Mouse (Mus musculus): Measurements from ENCODE around the gene Sptbn4. TPM values are rescaled to one million over a fixed set of nuclear protein-coding genes. Genes with fewer than 3 reads are reported as not detected.

Gene Sptbn4
- polyA plus RNA-seq, 2 experiments, result 0.06 TPM

DNA sequence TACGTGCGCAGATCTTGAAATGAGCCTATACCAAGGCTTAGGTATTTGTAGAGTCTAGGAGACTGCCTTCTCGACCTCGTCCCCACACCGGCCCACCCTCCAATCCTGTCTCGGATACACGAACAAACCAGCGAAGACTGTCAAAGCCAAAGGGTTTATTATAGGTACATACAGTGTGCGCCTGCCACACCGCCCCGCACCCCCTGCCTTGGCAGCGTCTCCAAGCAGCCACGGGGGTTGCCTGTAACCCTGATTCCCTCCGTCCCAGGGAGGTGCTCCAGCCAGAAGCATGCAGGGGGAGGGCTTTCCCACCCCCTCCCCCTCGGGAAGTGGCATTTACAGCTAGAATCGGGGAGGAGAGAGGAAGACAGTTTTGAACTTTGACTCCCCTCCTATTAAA, 91.2 kb downstream of the Sptbn4 start:
- H3K4me1 ChIP-seq (replicated peaks; ENCODE audit: control insufficient read depth in 2 of 2, insufficient read depth in 2 of 2, low read length in 1 of 2), result peaks cover 15 to 43% of the 10 kb centered on the region in 2 experiments
- no peak overlapping the region for H3K27ac ChIP-seq
- H3K36me3 ChIP-seq (replicated peaks; ENCODE audit: control insufficient read depth, insufficient read depth, low read depth), result no peaks in the 10 kb centered on the region
- no peaks in the 10 kb centered on the region for H3K9me3 ChIP-seq (ENCODE audit: control insufficient read depth, low read length)
- no peak for TF ChIP-seq CTCF (IDR thresholded peaks at IDR 0.05; ENCODE audit: low read depth)
- TF ChIP-seq EP300 (IDR thresholded peaks at IDR 0.05; ENCODE audit: low read depth), result no peak
- peak overlapping the region; percentile 85 to 93 for H3K4me3 ChIP-seq (ENCODE audit: insufficient read depth in 1 of 2, low read depth in 2 of 2, low read length in 2 of 2)
- H3K9ac ChIP-seq (replicated peaks), result peak overlapping the region; percentile 49
- H3K4me2 ChIP-seq (ENCODE audit: low read depth), result peak overlapping the region; percentile 71
- peak; percentile 27 for ATAC-seq (ENCODE audit: insufficient read depth)
- no peaks in the 10 kb centered on the region for H3K27me3 ChIP-seq (ENCODE audit: control insufficient read depth, insufficient read depth, low read length)
- WGBS (ENCODE audit: insufficient replicate concordance), result 3% methylated on average over 16 of the region's 16 CpGs
- DNase-seq (ENCODE audit: low read depth in 3 of 3, low spot score in 3 of 3), result peak in 1 of 3 experiments; percentile 17

DNA sequence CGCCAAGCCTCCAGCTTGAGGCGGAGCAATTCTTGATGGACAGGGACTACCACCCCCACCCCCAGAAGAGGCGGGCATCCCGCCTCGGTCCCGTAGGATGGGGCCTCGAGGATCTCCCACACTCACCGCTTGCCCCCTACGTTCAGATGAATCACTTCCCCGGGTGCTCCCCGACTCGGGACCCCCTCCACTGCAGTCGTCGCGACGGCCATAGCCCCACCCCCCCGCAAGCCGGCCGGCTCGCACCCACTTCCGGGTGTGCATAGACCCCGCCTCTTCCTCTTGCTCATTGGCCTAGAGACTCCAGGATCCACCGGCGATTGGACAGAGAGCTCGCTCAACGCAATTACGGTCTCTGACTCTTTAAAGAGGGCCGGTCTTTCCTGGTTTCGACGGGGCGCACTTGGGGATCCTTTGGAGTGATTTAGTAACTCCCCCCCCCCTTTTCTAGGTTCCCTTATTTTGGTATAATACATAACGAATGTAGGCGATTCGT, 91.7 kb downstream of the Sptbn4 start, which contains the start of gene Shkbp1:
Shkbp1 (minus strand) TSS at position 275 of the 496 bp plus-strand sequence.
- Histone ChIP-seq H3K9ac (replicated peaks) (peak within 1 kb of the TSS; percentile 75), H3K27ac (peak within 1 kb of the TSS; percentile 43), H3K4me2 (ENCODE audit: low read depth) (peak within 1 kb of the TSS; percentile 71), H3K4me3 (ENCODE audit: insufficient read depth in 1 of 2, low read depth in 2 of 2, low read length in 2 of 2) (peak within 1 kb of the TSS; percentile 85 to 93), H3K4me1 (replicated peaks; ENCODE audit: control insufficient read depth in 2 of 2, insufficient read depth in 2 of 2, low read length in 1 of 2) (peaks cover 15 to 39% of the 10 kb centered on the region in 2 experiments), H3K27me3 (ENCODE audit: control insufficient read depth, insufficient read depth, low read length) (no peaks in the 10 kb centered on the region), H3K9me3 (ENCODE audit: control insufficient read depth, low read length) (no peaks in the 10 kb centered on the region), H3K36me3 (replicated peaks; ENCODE audit: control insufficient read depth, insufficient read depth, low read depth) (no peaks in the 10 kb centered on the region)
- peak; percentile 89 for ATAC-seq (ENCODE audit: insufficient read depth)
- no peak for TF ChIP-seq CTCF (IDR thresholded peaks at IDR 0.05; ENCODE audit: low read depth)
- TF ChIP-seq EP300 (IDR thresholded peaks at IDR 0.05; ENCODE audit: low read depth), result no peak
- 1% methylated on average over 34 of the region's 34 CpGs for WGBS (ENCODE audit: insufficient replicate concordance)
- peak; percentile 82 to 88 (median 87) for DNase-seq (ENCODE audit: low read depth in 3 of 3, low spot score in 3 of 3)

DNA sequence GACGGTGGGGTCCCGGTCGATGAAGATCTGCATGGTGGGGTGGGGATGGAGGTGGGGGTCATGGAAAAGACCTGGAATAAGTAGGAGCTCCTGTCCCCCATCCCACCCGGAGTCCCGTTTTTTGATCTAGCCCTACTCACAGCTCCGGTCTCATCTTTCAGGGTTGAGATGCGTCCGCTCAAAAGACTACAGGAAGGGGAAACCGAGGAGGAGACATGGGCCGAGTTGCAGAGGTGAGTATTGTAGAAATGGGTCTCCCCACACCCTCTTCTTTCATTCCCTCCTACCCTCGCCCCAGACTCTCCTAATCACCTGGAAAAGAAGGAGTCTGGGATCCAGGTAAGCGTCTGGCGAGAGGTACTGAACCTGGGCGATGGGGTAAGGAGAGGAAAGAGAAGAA, 92.2 kb downstream of the Sptbn4 start:
- no peaks in the 10 kb centered on the region for H3K27me3 ChIP-seq (ENCODE audit: control insufficient read depth, insufficient read depth, low read length)
- peak overlapping the region; percentile 85 to 93 for H3K4me3 ChIP-seq (ENCODE audit: insufficient read depth in 1 of 2, low read depth in 2 of 2, low read length in 2 of 2)
- no peak for TF ChIP-seq EP300 (IDR thresholded peaks at IDR 0.05; ENCODE audit: low read depth)
- no peak for TF ChIP-seq CTCF (IDR thresholded peaks at IDR 0.05; ENCODE audit: low read depth)
- peak overlapping the region; percentile 43 for H3K27ac ChIP-seq
- 0 out of 2 replicates have a peak, but pooled peaks cover 3% of the 10 kb centered on the region for H3K36me3 ChIP-seq (replicated peaks; ENCODE audit: control insufficient read depth, insufficient read depth, low read depth)
- peak overlapping the region; percentile 75 for H3K9ac ChIP-seq (replicated peaks)
- DNase-seq (ENCODE audit: low read depth in 3 of 3, low spot score in 3 of 3) (peak in 1 of 3 experiments; percentile 24), ATAC-seq (ENCODE audit: insufficient read depth) (no peak)
- 6% methylated on average over 14 of the region's 14 CpGs for WGBS (ENCODE audit: insufficient replicate concordance)
- peak overlapping the region; percentile 71 for H3K4me2 ChIP-seq (ENCODE audit: low read depth)
- no peaks in the 10 kb centered on the region for H3K9me3 ChIP-seq (ENCODE audit: control insufficient read depth, low read length)
- peaks cover 15 to 37% of the 10 kb centered on the region in 2 experiments for H3K4me1 ChIP-seq (replicated peaks; ENCODE audit: control insufficient read depth in 2 of 2, insufficient read depth in 2 of 2, low read length in 1 of 2)

DNA sequence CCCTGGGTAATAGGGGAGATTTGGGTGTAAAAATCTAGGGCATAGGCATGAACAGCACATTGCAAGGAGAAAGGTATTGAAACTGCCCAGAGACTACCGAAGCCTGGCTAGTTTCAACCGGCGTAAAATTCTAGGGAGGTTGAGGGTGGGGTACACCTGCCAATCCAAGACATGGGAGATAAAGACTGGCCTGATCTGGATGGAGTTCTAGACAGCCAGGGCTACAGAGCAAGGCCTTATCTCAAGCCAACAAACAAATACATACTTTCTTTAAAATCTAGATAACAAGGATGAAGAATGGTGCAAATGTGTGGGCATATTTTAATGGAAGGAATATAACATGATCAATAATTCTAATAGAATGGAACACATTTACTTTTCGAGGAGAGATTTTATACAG, 92.7 kb downstream of the Sptbn4 start:
- Histone ChIP-seq H3K27ac (peak overlapping the region; percentile 43), H3K4me2 (ENCODE audit: low read depth) (peak overlapping the region; percentile 71), H3K9me3 (ENCODE audit: control insufficient read depth, low read length) (no peaks in the 10 kb centered on the region), H3K4me1 (replicated peaks; ENCODE audit: control insufficient read depth in 2 of 2, insufficient read depth in 2 of 2, low read length in 1 of 2) (peaks cover 15 to 37% of the 10 kb centered on the region in 2 experiments), H3K27me3 (ENCODE audit: control insufficient read depth, insufficient read depth, low read length) (no peaks in the 10 kb centered on the region), H3K4me3 (ENCODE audit: insufficient read depth in 1 of 2, low read depth in 2 of 2, low read length in 2 of 2) (peak overlapping the region; percentile 85 to 93), H3K9ac (replicated peaks) (peak overlapping the region; percentile 48), H3K36me3 (replicated peaks; ENCODE audit: control insufficient read depth, insufficient read depth, low read depth) (0 out of 2 replicates have a peak, but pooled peaks cover 3% of the 10 kb centered on the region)
- peak; percentile 58 for TF ChIP-seq EP300 (IDR thresholded peaks at IDR 0.05; ENCODE audit: low read depth)
- TF ChIP-seq CTCF (IDR thresholded peaks at IDR 0.05; ENCODE audit: low read depth), result no peak
- ATAC-seq (ENCODE audit: insufficient read depth), result peak; percentile 66
- DNase-seq (ENCODE audit: low read depth in 3 of 3, low spot score in 3 of 3), result peak; percentile 49 to 67 (median 61)
- 23% methylated on average over 4 of the region's 4 CpGs for WGBS (ENCODE audit: insufficient replicate concordance)

- ATAC-seq (ENCODE audit: insufficient read depth), result no peak
- WGBS (ENCODE audit: insufficient replicate concordance), result 34% methylated on average over 6 of the region's 6 CpGs
- H3K36me3 ChIP-seq (replicated peaks; ENCODE audit: control insufficient read depth, insufficient read depth, low read depth), result 0 out of 2 replicates have a peak, but pooled peaks cover 3% of the 10 kb centered on the region
- no peak for TF ChIP-seq EP300 (IDR thresholded peaks at IDR 0.05; ENCODE audit: low read depth)
- TF ChIP-seq CTCF (IDR thresholded peaks at IDR 0.05; ENCODE audit: low read depth), result no peak
- peak in 1 of 3 experiments; percentile 55 for DNase-seq (ENCODE audit: low read depth in 3 of 3, low spot score in 3 of 3)
- peak overlapping the region; percentile 85 to 93 for H3K4me3 ChIP-seq (ENCODE audit: insufficient read depth in 1 of 2, low read depth in 2 of 2, low read length in 2 of 2)
- H3K9me3 ChIP-seq (ENCODE audit: control insufficient read depth, low read length), result no peaks in the 10 kb centered on the region
- H3K9ac ChIP-seq (replicated peaks), result peak overlapping the region; percentile 48
- no peaks in the 10 kb centered on the region for H3K27me3 ChIP-seq (ENCODE audit: control insufficient read depth, insufficient read depth, low read length)
- peaks cover 15 to 37% of the 10 kb centered on the region in 2 experiments for H3K4me1 ChIP-seq (replicated peaks; ENCODE audit: control insufficient read depth in 2 of 2, insufficient read depth in 2 of 2, low read length in 1 of 2)
- H3K27ac ChIP-seq, result peak overlapping the region; percentile 43
- H3K4me2 ChIP-seq (ENCODE audit: low read depth), result peak overlapping the region; percentile 71
Measured at GRCm38 (mm10) chr7:27354144-27354543, 93.3 kb downstream of the Sptbn4 start.
